Mouse (Mus musculus): ENCODE data around the gene Fcgbp. TPM values are rescaled to one million over a fixed set of nuclear protein-coding genes. Genes with fewer than 3 reads are reported as not detected.
"Not testable (repeated sequence)": the region's sequence is repeated elsewhere in the genome, so short reads cannot be mapped to it uniquely, and the experiment has no call there.

Fcgbp gene
- polyA plus RNA-seq, 1 experiment from 2014 or later: 169 TPM

DNA sequence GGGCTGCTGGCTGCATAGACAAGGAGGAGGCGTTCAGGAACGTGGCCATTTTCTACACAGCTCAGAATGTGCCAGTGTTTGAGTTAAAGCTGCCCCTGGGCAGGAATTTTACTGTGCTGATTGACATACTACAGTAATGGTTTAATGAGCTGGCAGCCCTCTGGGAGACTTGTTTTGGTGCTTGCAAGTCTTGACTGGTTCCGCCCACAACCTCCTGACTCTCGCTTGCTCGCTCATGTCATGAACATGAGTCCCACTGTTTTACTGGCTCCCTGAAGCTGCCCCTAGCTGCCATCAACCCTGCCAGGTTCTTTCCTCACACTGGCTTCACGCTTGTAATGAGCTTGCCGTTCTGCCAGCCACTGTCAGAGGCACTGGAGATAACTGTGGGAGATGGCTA, 13.2 kb downstream of the Fcgbp start:
- ATAC-seq: no peak
- no peak overlapping the region for H3K4me3 ChIP-seq (ENCODE audit: low read length)
- H3K4me2 ChIP-seq (ENCODE audit: low read depth, low read length): no peak overlapping the region
- H3K9ac ChIP-seq (ENCODE audit: low read depth, low read length): no peak overlapping the region
- no peaks in the 10 kb centered on the region for H3K36me3 ChIP-seq (ENCODE audit: control insufficient read depth, insufficient read depth, low read length)
- H3K9me3 ChIP-seq (ENCODE audit: control insufficient read depth, low read length): no peaks in the 10 kb centered on the region
- H3K27me3 ChIP-seq (replicated peaks; ENCODE audit: control insufficient read depth, insufficient read depth, low read length): no peaks in the 10 kb centered on the region
- WGBS: 79% methylated on average over 7 of the region's 7 CpGs
- no peaks in the 10 kb centered on the region for H3K4me1 ChIP-seq (ENCODE audit: control insufficient read depth, insufficient read depth, low read length)
- H3K27ac ChIP-seq (ENCODE audit: low read length): no peak overlapping the region

GRCm38 (mm10) chr7:28086236-28086635, 15.2 kb downstream of the Fcgbp start:
- Histone ChIP-seq H3K4me2 (ENCODE audit: low read depth, low read length) (no peak overlapping the region), H3K27ac (ENCODE audit: low read length) (no peak overlapping the region), H3K9ac (ENCODE audit: low read depth, low read length) (no peak overlapping the region), H3K27me3 (replicated peaks; ENCODE audit: control insufficient read depth, insufficient read depth, low read length) (no peaks in the 10 kb centered on the region), H3K9me3 (ENCODE audit: control insufficient read depth, low read length) (no peaks in the 10 kb centered on the region), H3K4me3 (ENCODE audit: low read length) (no peak overlapping the region), H3K4me1 (ENCODE audit: control insufficient read depth, insufficient read depth, low read length) (no peaks in the 10 kb centered on the region), H3K36me3 (ENCODE audit: control insufficient read depth, insufficient read depth, low read length) (no peaks in the 10 kb centered on the region)
- ATAC-seq: no peak
- 82% methylated on average over 16 of the region's 16 CpGs for WGBS

- WGBS: 46% methylated on average over 11 of the region's 11 CpGs
- Histone ChIP-seq H3K4me3 (ENCODE audit: low read length) (no peak overlapping the region), H3K36me3 (ENCODE audit: control insufficient read depth, insufficient read depth, low read length) (no peaks in the 10 kb centered on the region), H3K4me1 (ENCODE audit: control insufficient read depth, insufficient read depth, low read length) (no peaks in the 10 kb centered on the region), H3K27me3 (replicated peaks; ENCODE audit: control insufficient read depth, insufficient read depth, low read length) (no peaks in the 10 kb centered on the region), H3K27ac (ENCODE audit: low read length) (no peak overlapping the region), H3K9ac (ENCODE audit: low read depth, low read length) (no peak overlapping the region), H3K4me2 (ENCODE audit: low read depth, low read length) (no peak overlapping the region), H3K9me3 (ENCODE audit: control insufficient read depth, low read length) (no peaks in the 10 kb centered on the region)
- no peak for ATAC-seq
These were observed 22.5 kb downstream of the Fcgbp start for GRCm38 (mm10) chr7:28093541-28093940.

GRCm38 (mm10) chr7:28099101-28099500, 28.1 kb downstream of the Fcgbp start:
- Histone ChIP-seq H3K4me2 (ENCODE audit: low read depth, low read length) (no peak overlapping the region), H3K9me3 (ENCODE audit: control insufficient read depth, low read length) (0 out of 2 replicates have a peak, but pooled peaks cover 4% of the 10 kb centered on the region), H3K4me3 (ENCODE audit: low read length) (no peak overlapping the region), H3K4me1 (ENCODE audit: control insufficient read depth, insufficient read depth, low read length) (no peaks in the 10 kb centered on the region), H3K9ac (ENCODE audit: low read depth, low read length) (no peak overlapping the region), H3K27me3 (replicated peaks; ENCODE audit: control insufficient read depth, insufficient read depth, low read length) (no peaks in the 10 kb centered on the region), H3K36me3 (ENCODE audit: control insufficient read depth, insufficient read depth, low read length) (no peaks in the 10 kb centered on the region), H3K27ac (ENCODE audit: low read length) (no peak overlapping the region)
- WGBS: 92% methylated on average over 16 of the region's 16 CpGs
- no peak for ATAC-seq

- Histone ChIP-seq H3K36me3 (ENCODE audit: control insufficient read depth, insufficient read depth, low read length) (no peaks in the 10 kb centered on the region), H3K9ac (ENCODE audit: low read depth, low read length) (no peak overlapping the region), H3K27me3 (replicated peaks; ENCODE audit: control insufficient read depth, insufficient read depth, low read length) (no peaks in the 10 kb centered on the region), H3K27ac (ENCODE audit: low read length) (no peak overlapping the region), H3K9me3 (ENCODE audit: control insufficient read depth, low read length) (0 out of 2 replicates have a peak, but pooled peaks cover 4% of the 10 kb centered on the region), H3K4me1 (ENCODE audit: control insufficient read depth, insufficient read depth, low read length) (0 out of 2 replicates have a peak, but pooled peaks cover 2% of the 10 kb centered on the region), H3K4me3 (ENCODE audit: low read length) (no peak overlapping the region), H3K4me2 (ENCODE audit: low read depth, low read length) (no peak overlapping the region)
- WGBS: 67% methylated on average over 17 of the region's 17 CpGs
- no peak for ATAC-seq
These were observed 29.9 kb downstream of the Fcgbp start for GRCm38 (mm10) chr7:28100596-28101590.

GRCm38 (mm10) chr7:28102936-28103335, 31.9 kb downstream of the Fcgbp start:
- not testable (repeated sequence) for H3K4me3 ChIP-seq (ENCODE audit: low read length); H3K27ac ChIP-seq (ENCODE audit: low read length); H3K27me3 ChIP-seq (replicated peaks; ENCODE audit: control insufficient read depth, insufficient read depth, low read length); H3K9me3 ChIP-seq (ENCODE audit: control insufficient read depth, low read length); H3K4me2 ChIP-seq (ENCODE audit: low read depth, low read length); H3K36me3 ChIP-seq (ENCODE audit: control insufficient read depth, insufficient read depth, low read length); H3K4me1 ChIP-seq (ENCODE audit: control insufficient read depth, insufficient read depth, low read length); H3K9ac ChIP-seq (ENCODE audit: low read depth, low read length); ATAC-seq
- 53% methylated on average over 5 of the region's 5 CpGs for WGBS

DNA sequence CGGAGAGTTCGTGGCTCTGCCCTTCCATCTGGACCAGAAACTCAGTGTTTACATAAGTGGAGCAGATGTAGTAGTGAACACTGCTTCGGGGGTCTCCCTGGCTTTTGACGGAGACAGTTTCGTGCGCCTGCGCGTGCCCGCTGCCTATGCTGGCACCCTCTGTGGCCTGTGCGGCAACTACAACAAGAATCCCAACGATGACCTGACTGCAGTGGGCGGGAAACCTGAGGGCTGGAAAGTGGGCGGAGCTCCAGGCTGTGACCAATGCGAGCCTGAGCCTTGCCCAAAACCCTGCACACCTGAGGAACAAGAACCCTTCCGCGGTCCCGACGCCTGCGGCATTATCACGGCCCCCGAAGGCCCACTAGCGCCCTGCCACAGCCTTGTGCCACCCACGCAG, 33.6 kb downstream of the Fcgbp start:
- 7% methylated on average over 23 of the region's 23 CpGs for whole genome bisulfite sequencing
- no peaks in the 10 kb centered on the region for H3K27me3 ChIP-seq (replicated peaks; ENCODE audit: control insufficient read depth, insufficient read depth, low read length)
- H3K9ac ChIP-seq (ENCODE audit: low read depth, low read length): no peak overlapping the region
- H3K27ac ChIP-seq (ENCODE audit: low read length): no peak overlapping the region
- 0 out of 2 replicates have a peak, but pooled peaks cover 2% of the 10 kb centered on the region for H3K4me1 ChIP-seq (ENCODE audit: control insufficient read depth, insufficient read depth, low read length)
- no peaks in the 10 kb centered on the region for H3K9me3 ChIP-seq (ENCODE audit: control insufficient read depth, low read length)
- ATAC-seq: peak; percentile 86
- no peaks in the 10 kb centered on the region for H3K36me3 ChIP-seq (ENCODE audit: control insufficient read depth, insufficient read depth, low read length)
- H3K4me3 ChIP-seq (ENCODE audit: low read length): peak overlapping the region; percentile 24
- H3K4me2 ChIP-seq (ENCODE audit: low read depth, low read length): peak overlapping the region; percentile 55

DNA sequence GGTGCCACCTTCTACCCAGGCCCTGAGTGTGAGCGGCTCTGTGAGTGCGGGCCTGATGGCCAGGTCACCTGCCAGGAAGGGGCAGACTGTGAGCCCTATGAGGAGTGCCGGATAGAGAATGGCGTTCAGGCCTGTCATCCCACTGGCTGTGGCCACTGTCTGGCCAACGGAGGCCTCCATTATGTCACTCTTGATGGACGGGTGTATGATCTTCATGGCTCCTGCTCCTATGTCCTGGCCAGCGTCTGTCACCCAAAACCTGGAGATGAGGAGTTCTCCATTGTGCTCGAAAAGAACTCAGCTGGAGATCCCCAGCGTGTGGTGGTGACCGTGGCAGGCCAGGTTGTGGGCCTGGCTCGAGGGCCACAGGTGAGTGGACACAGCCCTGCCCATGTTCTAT, 35.2 kb downstream of the Fcgbp start:
- H3K9ac ChIP-seq (ENCODE audit: low read depth, low read length): no peak overlapping the region
- ATAC-seq: no peak
- no peaks in the 10 kb centered on the region for H3K36me3 ChIP-seq (ENCODE audit: control insufficient read depth, insufficient read depth, low read length)
- no peak overlapping the region for H3K4me2 ChIP-seq (ENCODE audit: low read depth, low read length)
- H3K4me1 ChIP-seq (ENCODE audit: control insufficient read depth, insufficient read depth, low read length): 0 out of 2 replicates have a peak, but pooled peaks cover 2% of the 10 kb centered on the region
- H3K9me3 ChIP-seq (ENCODE audit: control insufficient read depth, low read length): no peaks in the 10 kb centered on the region
- no peaks in the 10 kb centered on the region for H3K27me3 ChIP-seq (replicated peaks; ENCODE audit: control insufficient read depth, insufficient read depth, low read length)
- no peak overlapping the region for H3K4me3 ChIP-seq (ENCODE audit: low read length)
- WGBS: 91% methylated on average over 11 of the region's 11 CpGs
- no peak overlapping the region for H3K27ac ChIP-seq (ENCODE audit: low read length)

GRCm38 (mm10) chr7:28114648-28115047, 43.6 kb downstream of the Fcgbp start:
- Histone ChIP-seq H3K36me3 (ENCODE audit: control insufficient read depth, insufficient read depth, low read length) (no peaks in the 10 kb centered on the region), H3K4me1 (ENCODE audit: control insufficient read depth, insufficient read depth, low read length) (no peaks in the 10 kb centered on the region), H3K4me2 (ENCODE audit: low read depth, low read length) (no peak overlapping the region), H3K9ac (ENCODE audit: low read depth, low read length) (no peak overlapping the region), H3K9me3 (ENCODE audit: control insufficient read depth, low read length) (no peaks in the 10 kb centered on the region), H3K27me3 (replicated peaks; ENCODE audit: control insufficient read depth, insufficient read depth, low read length) (no peaks in the 10 kb centered on the region), H3K4me3 (ENCODE audit: low read length) (no peak overlapping the region), H3K27ac (ENCODE audit: low read length) (no peak overlapping the region)
- no peak for ATAC-seq
- WGBS: 80% methylated on average over 2 of the region's 2 CpGs
